In genomic region chr1:131634495-131634894, GRCm38 (mm10) we compare ENCODE assay signal across 46 mouse cellular contexts. TPM values are rescaled to one million over a fixed set of nuclear protein-coding genes. Genes with fewer than 3 reads are reported as not detected.
"Had no signal": no experiment of that assay in that cellular context is flagged by ENCODE, and none has a peak within 500 bp of the region (broad histone marks: within the 10 kb centered on the region; RNA-seq: fewer than 3 reads in every experiment).

No protein-coding gene starts in this region.

- H3K36me3 ChIP-seq: heart, embryonic 13.5 days; heart, embryonic 15.5 days; hindbrain, embryonic 10.5 days; hindbrain, embryonic 12.5 days; hindbrain, embryonic 13.5 days; hindbrain, embryonic 15.5 days; intestine, embryonic 15.5 days; kidney, embryonic 15.5 days had no signal

- H3K9me3 ChIP-seq: heart, embryonic 13.5 days; heart, embryonic 15.5 days; hindbrain, embryonic 10.5 days; hindbrain, embryonic 12.5 days; hindbrain, embryonic 13.5 days; hindbrain, embryonic 15.5 days; intestine, embryonic 15.5 days; kidney, embryonic 15.5 days had no signal

- H3K9ac ChIP-seq: heart, embryonic 13.5 days; heart, embryonic 15.5 days; hindbrain, embryonic 12.5 days; hindbrain, embryonic 13.5 days; hindbrain, embryonic 14.5 days; hindbrain, embryonic 15.5 days; intestine, embryonic 15.5 days; kidney, embryonic 15.5 days had no signal

- H3K27me3 ChIP-seq: heart, embryonic 13.5 days; heart, embryonic 15.5 days; hindbrain, embryonic 12.5 days; hindbrain, embryonic 13.5 days; hindbrain, embryonic 15.5 days; intestine, embryonic 15.5 days; kidney, embryonic 15.5 days had no signal

- H3K4me3 ChIP-seq: heart, embryonic 13.5 days; heart, embryonic 15.5 days; hindbrain, embryonic 10.5 days; hindbrain, embryonic 12.5 days; hindbrain, embryonic 13.5 days; hindbrain, embryonic 15.5 days; intestine, embryonic 15.5 days; kidney, embryonic 15.5 days; layer of hippocampus, adult 2 months; left cerebral cortex, adult 2 months had no signal

- H3K4me1 ChIP-seq: heart, embryonic 13.5 days; heart, embryonic 15.5 days; hindbrain, embryonic 10.5 days; hindbrain, embryonic 12.5 days; hindbrain, embryonic 13.5 days; hindbrain, embryonic 15.5 days; intestine, embryonic 15.5 days; kidney, embryonic 15.5 days had no signal

- H3K27ac ChIP-seq: heart, embryonic 13.5 days; heart, embryonic 15.5 days; hindbrain, embryonic 10.5 days; hindbrain, embryonic 12.5 days; hindbrain, embryonic 13.5 days; hindbrain, embryonic 14.5 days; hindbrain, embryonic 15.5 days; hindbrain, postnatal 0 days; intestine, embryonic 15.5 days; kidney, embryonic 15.5 days; kidney, postnatal 0 days; layer of hippocampus, adult 2 months; left cerebral cortex, adult 2 months had no signal

- ATAC-seq: hindbrain, embryonic 16.5 days; hindbrain, postnatal 0 days; inflammation-experienced regulatory T-cells, adult 6 months; intestine, embryonic 15.5 days; intestine, embryonic 16.5 days; intestine, postnatal 0 days had no signal

- DNase-seq: heart, postnatal 10 days; heart, postnatal 14 days; heart, postnatal 36 days; heart, postnatal 4 days; kidney, adult 11 months; kidney, adult 18-20 months; kidney, adult 2 months; kidney, adult 8-10 months; kidney, adult 9 months; kidney, postnatal 10 days; kidney, postnatal 14 days; kidney, postnatal 25 days; kidney, postnatal 36 days; kidney, postnatal 4 days; layer of hippocampus, adult 9-11 months; layer of hippocampus, postnatal 36 days had no signal

RNA-seq across cellular contexts. Expression of gene Ctse, which starts 3.6 kb away (rescaled TPM):
- total RNA-seq: hindbrain, postnatal 0 days; layer of hippocampus, adult 2 months; layer of hippocampus, postnatal 14 days; layer of hippocampus, postnatal 25 days; layer of hippocampus, postnatal 36 days had no signal
- polyA plus RNA-seq: heart, embryonic 14.5 days; hindbrain, embryonic 10.5 days; hindbrain, embryonic 13.5 days; hindbrain, embryonic 14.5 days; hindbrain, embryonic 15.5 days; hindbrain, embryonic 16.5 days; hindbrain, postnatal 0 days had no signal

RNA-seq across cellular contexts. Expression of gene Avpr1b, which starts 35.5 kb away (rescaled TPM):
- total RNA-seq: heart, postnatal 10 days; heart, postnatal 14 days; heart, postnatal 25 days; heart, postnatal 36 days; heart, postnatal 4 days; hematopoietic stem cell, adult 5-6 weeks; hindbrain, postnatal 0 days; left cerebral cortex, adult 18-20 months; left cerebral cortex, adult 2 months; left cerebral cortex, adult 8-10 months had no signal
- polyA plus RNA-seq: heart, embryonic 13.5 days; heart, embryonic 14.5 days; heart, embryonic 15.5 days; heart, embryonic 16.5 days; heart, postnatal 0 days; hindbrain, embryonic 10.5 days; hindbrain, embryonic 11.5 days; hindbrain, embryonic 12.5 days; hindbrain, embryonic 13.5 days; hindbrain, embryonic 14.5 days; hindbrain, embryonic 15.5 days; hindbrain, embryonic 16.5 days; hindbrain, postnatal 0 days; inflammation-experienced regulatory T-cells, adult 6 months; intestine, embryonic 14.5 days; intestine, embryonic 15.5 days; intestine, postnatal 0 days; kidney, adult 2 months; kidney, embryonic 14.5 days; kidney, embryonic 15.5 days; kidney, embryonic 16.5 days; kidney, postnatal 0 days had no signal
